Mouse (Mus musculus) limb, embryonic 14.5 days (tissue): ENCODE data around the gene Cstf2t. TPM values are rescaled to one million over a fixed set of nuclear protein-coding genes. Genes with fewer than 3 reads are reported as not detected.

Experiments used
- ATAC-seq: fragments of 200-750 bp; cut with Nextera tagmentation; 2 replicates; pipeline ENCODE4 v1.8.0; 2017; ENCODE audit warnings: low read depth, moderate number of reproducible peaks, moderate TSS enrichment; ENCODE audit not compliant: low FRiP score
- DNase-seq: peaks from one replicate; pipeline ENCODE4 v3.0.0-alpha.2; 2015; ENCODE audit warnings: low spot score
- H3K27ac ChIP-seq: fragments of 300-500 bp; sonication (generic); replicated peaks from 2 replicates; pipeline ENCODE4 v1.5.1; 2014; ENCODE audit warnings: low read depth, mild to moderate bottlenecking, low read length, moderate library complexity, mixed read lengths
- H3K27me3 ChIP-seq: fragments of 300-500 bp; sonication (generic); 2 replicates; pipeline ENCODE4 v1.6.1; 2014; ENCODE audit warnings: low read length, mixed read lengths; ENCODE audit not compliant: control insufficient read depth, insufficient read depth
- H3K36me3 ChIP-seq: fragments of 300-500 bp; sonication (generic); 2 replicates; pipeline ENCODE4 v1.6.1; 2014; ENCODE audit warnings: mild to moderate bottlenecking, low read length, moderate library complexity, mixed read lengths; ENCODE audit not compliant: control insufficient read depth, insufficient read depth
- H3K4me1 ChIP-seq: fragments of 300-500 bp; sonication (generic); 2 replicates; pipeline ENCODE4 v1.6.1; 2014; ENCODE audit warnings: antibody characterized with exemption, low read length, mixed read lengths; ENCODE audit not compliant: control insufficient read depth, insufficient read depth
- H3K4me2 ChIP-seq: fragments of 300-500 bp; sonication (generic); replicated peaks from 2 replicates; pipeline ENCODE4 v1.6.1; 2014; ENCODE audit warnings: low read depth, mild to moderate bottlenecking, low read length, moderate library complexity; ENCODE audit not compliant: severe bottlenecking
- H3K4me3 ChIP-seq: fragments of 300-500 bp; sonication (generic); replicated peaks from 2 replicates; pipeline ENCODE4 v1.5.1; 2014; ENCODE audit warnings: low read length
- H3K9ac ChIP-seq: fragments of 300-500 bp; sonication (generic); 2 replicates; pipeline ENCODE4 v1.6.1; 2014; ENCODE audit warnings: mild to moderate bottlenecking, low read depth, low read length, moderate library complexity; ENCODE audit not compliant: severe bottlenecking
- H3K9me3 ChIP-seq: fragments of 300-500 bp; sonication (generic); 2 replicates; pipeline ENCODE4 v1.6.1; 2016; ENCODE audit warnings: low read length; ENCODE audit not compliant: control insufficient read depth
- POLR2A ChIP-seq: fragments of 200-500 bp; IDR thresholded peaks from 2 replicates; pipeline ENCODE4 v1.8.0; 2012; ENCODE audit warnings: inconsistent platforms, mild to moderate bottlenecking, moderate library complexity, borderline replicate concordance; ENCODE audit not compliant: insufficient read depth, insufficient read length; ENCODE audit errors: extremely low read depth
- WGBS: fragments of 180-500 bp; shearing (Covaris S2); extraction: QIAGEN DNeasy Blood & Tissue Kit; methylation state at CpG from one replicate; pipeline ENCODE4 v1.1.7; 2014; 5-methylcytosine and 5-hydroxymethylcytosine counted together
- polyA plus RNA-seq, 2 experiments: library from polyadenylated mRNA; depleted of rRNA in 1 of 2; stranded (reverse) in 1 of 2; unstranded in 1 of 2; fragments of >200 nt; fragmentation: Nextera tagmentation in 1 of 2; extraction: Ambion mirVana in 1 of 2; gene quantifications; 2 replicates each; pipeline versions ENCODE4 v1.2.1 to v1.2.3; 2012 to 2014

Cstf2t gene
- polyA plus RNA-seq, 2 experiments, result 24.0 to 35.2 TPM

- H3K36me3 ChIP-seq, result no peaks in the 10 kb centered on the region
- no peaks in the 10 kb centered on the region for H3K9me3 ChIP-seq
- H3K9ac ChIP-seq, result no peak overlapping the region
- H3K27me3 ChIP-seq, result no peaks in the 10 kb centered on the region
- DNase-seq (no peak), ATAC-seq (no peak)
- no peak for TF ChIP-seq POLR2A
- H3K4me2 ChIP-seq, result no peak overlapping the region
- no peak overlapping the region for H3K27ac ChIP-seq
- no peaks in the 10 kb centered on the region for H3K4me1 ChIP-seq
- H3K4me3 ChIP-seq, result no peak overlapping the region
- 17% methylated on average over 9 of the region's 9 CpGs for WGBS
These were observed 24.4 kb downstream of the Cstf2t start for GRCm38 (mm10) chr19:31106835-31107554.

GRCm38 (mm10) chr19:31114690-31115089 is 32.1 kb downstream of the Cstf2t start:
- 38% methylated on average over 4 of the region's 4 CpGs for WGBS

GRCm38 (mm10) chr19:31124628-31125027 is 42.0 kb downstream of the Cstf2t start:
- WGBS, result 85% methylated on average over 3 of the region's 3 CpGs
- no peaks in the 10 kb centered on the region for H3K36me3 ChIP-seq
- no peak for TF ChIP-seq POLR2A
- H3K4me3 ChIP-seq, result no peak overlapping the region
- ATAC-seq (no peak), DNase-seq (no peak)
- H3K27me3 ChIP-seq, result no peaks in the 10 kb centered on the region
- no peak overlapping the region for H3K4me2 ChIP-seq
- no peaks in the 10 kb centered on the region for H3K9me3 ChIP-seq
- no peak overlapping the region for H3K9ac ChIP-seq
- H3K4me1 ChIP-seq, result no peaks in the 10 kb centered on the region
- H3K27ac ChIP-seq, result no peak overlapping the region

More at GRCm38 (mm10) chr19:31114690-31115089, 32.1 kb downstream of the Cstf2t start:
- H3K4me1 ChIP-seq, result no peaks in the 10 kb centered on the region
- no peaks in the 10 kb centered on the region for H3K9me3 ChIP-seq
- H3K4me2 ChIP-seq, result no peak overlapping the region
- no peak for TF ChIP-seq POLR2A
- H3K27ac ChIP-seq, result no peak overlapping the region
- ATAC-seq (no peak), DNase-seq (no peak)
- H3K9ac ChIP-seq, result no peak overlapping the region
- no peaks in the 10 kb centered on the region for H3K36me3 ChIP-seq
- H3K27me3 ChIP-seq, result no peaks in the 10 kb centered on the region
- H3K4me3 ChIP-seq, result no peak overlapping the region

GRCm38 (mm10) chr19:31132614-31133013 is 50.0 kb downstream of the Cstf2t start:
- Histone ChIP-seq H3K4me2 (no peak overlapping the region), H3K9me3 (no peaks in the 10 kb centered on the region), H3K27ac (no peak overlapping the region), H3K9ac (no peak overlapping the region), H3K36me3 (no peaks in the 10 kb centered on the region), H3K27me3 (no peaks in the 10 kb centered on the region), H3K4me3 (no peak overlapping the region), H3K4me1 (no peaks in the 10 kb centered on the region)
- TF ChIP-seq POLR2A, result no peak
- ATAC-seq, result no peak
- WGBS, result 73% methylated on average over 8 of the region's 8 CpGs
- DNase-seq, result no peak

GRCm38 (mm10) chr19:31136316-31136715 is 53.7 kb downstream of the Cstf2t start:
- TF ChIP-seq POLR2A, result no peak
- WGBS, result 45% methylated on average over 2 of the region's 2 CpGs
- H3K9me3 ChIP-seq, result no peaks in the 10 kb centered on the region
- no peak for DNase-seq
- H3K27me3 ChIP-seq, result no peaks in the 10 kb centered on the region
- no peak overlapping the region for H3K4me2 ChIP-seq
- H3K4me1 ChIP-seq, result no peaks in the 10 kb centered on the region
- H3K9ac ChIP-seq, result no peak overlapping the region
- H3K36me3 ChIP-seq, result no peaks in the 10 kb centered on the region
- no peak overlapping the region for H3K27ac ChIP-seq
- no peak overlapping the region for H3K4me3 ChIP-seq
- no peak for ATAC-seq
